Mouse (Mus musculus): Measurements from ENCODE around the gene Zfp661. TPM values are rescaled to one million over a fixed set of nuclear protein-coding genes. Genes with fewer than 3 reads are reported as not detected.

The Zfp661 gene
- 4.7 and 5.8 TPM in 2 replicates for polyA plus RNA-seq (2015; fragmentation: Nextera tagmentation; extraction: Ambion mirVana)

GRCm38 (mm10) chr2:127586694-127587513, at the start of gene Zfp661, which contains the start of gene Mrps5:
Gene Zfp661 (minus strand): TSS chr2:127587094.
Gene Mrps5 (plus strand): TSS chr2:127587222.
- WGBS, result 4% methylated on average over 39 of the region's 39 CpGs
- H3K36me3 ChIP-seq, result no peaks in the 10 kb centered on the region
- peak within 1 kb of the TSS; percentile 73 for H3K9ac ChIP-seq
- no peaks in the 10 kb centered on the region for H3K27me3 ChIP-seq
- H3K4me3 ChIP-seq (replicated peaks), result peak within 1 kb of the TSS; percentile 89
- H3K9me3 ChIP-seq (replicated peaks), result no peaks in the 10 kb centered on the region
- H3K4me1 ChIP-seq, result peaks cover 21% of the 10 kb centered on the region
- H3K4me2 ChIP-seq (replicated peaks), result peak within 1 kb of the TSS; percentile 61
- ATAC-seq (ENCODE audit: insufficient number of reproducible peaks, low FRiP score, low TSS enrichment, low read depth), result peak; percentile 74
- peak within 1 kb of the TSS; percentile 94 for H3K27ac ChIP-seq (replicated peaks)

- H3K9me3 ChIP-seq (replicated peaks), result no peaks in the 10 kb centered on the region
- no peaks in the 10 kb centered on the region for H3K36me3 ChIP-seq
- H3K27me3 ChIP-seq, result no peaks in the 10 kb centered on the region
- H3K9ac ChIP-seq, result no peak overlapping the region
- 61% methylated on average over 6 of the region's 6 CpGs for WGBS
- no peak for ATAC-seq (ENCODE audit: insufficient number of reproducible peaks, low FRiP score, low TSS enrichment, low read depth)
- no peak overlapping the region for H3K4me2 ChIP-seq (replicated peaks)
- H3K4me3 ChIP-seq (replicated peaks), result no peak overlapping the region
- no peak overlapping the region for H3K27ac ChIP-seq (replicated peaks)
- no peaks in the 10 kb centered on the region for H3K4me1 ChIP-seq
Measured at GRCm38 (mm10) chr2:127635581-127635980, 48.7 kb upstream of the Zfp661 start.

- Histone ChIP-seq H3K4me2 (replicated peaks) (no peak overlapping the region), H3K27ac (replicated peaks) (no peak overlapping the region), H3K9me3 (replicated peaks) (no peaks in the 10 kb centered on the region), H3K4me1 (no peaks in the 10 kb centered on the region), H3K4me3 (replicated peaks) (no peak overlapping the region), H3K27me3 (no peaks in the 10 kb centered on the region), H3K9ac (no peak overlapping the region), H3K36me3 (no peaks in the 10 kb centered on the region)
- WGBS, result 52% methylated on average over 2 of the region's 2 CpGs
- ATAC-seq (ENCODE audit: insufficient number of reproducible peaks, low FRiP score, low TSS enrichment, low read depth), result no peak
Measured at GRCm38 (mm10) chr2:127632601-127633000, 45.7 kb upstream of the Zfp661 start.

GRCm38 (mm10) chr2:127627990-127628570, 41.2 kb upstream of the Zfp661 start:
- ATAC-seq (ENCODE audit: insufficient number of reproducible peaks, low FRiP score, low TSS enrichment, low read depth), result no peak
- Histone ChIP-seq H3K27ac (replicated peaks) (no peak overlapping the region), H3K27me3 (0 out of 2 replicates have a peak, but pooled peaks cover 3% of the 10 kb centered on the region), H3K4me3 (replicated peaks) (no peak overlapping the region), H3K9me3 (replicated peaks) (no peaks in the 10 kb centered on the region), H3K4me2 (replicated peaks) (no peak overlapping the region), H3K9ac (no peak overlapping the region), H3K36me3 (no peaks in the 10 kb centered on the region), H3K4me1 (no peaks in the 10 kb centered on the region)
- WGBS, result 74% methylated on average over 6 of the region's 6 CpGs

- H3K27ac ChIP-seq (replicated peaks), result no peak overlapping the region
- ATAC-seq (ENCODE audit: insufficient number of reproducible peaks, low FRiP score, low TSS enrichment, low read depth), result no peak
- H3K36me3 ChIP-seq, result no peaks in the 10 kb centered on the region
- WGBS, result 45% methylated on average over 6 of the region's 6 CpGs
- no peak overlapping the region for H3K9ac ChIP-seq
- H3K4me1 ChIP-seq, result no peaks in the 10 kb centered on the region
- 0 out of 2 replicates have a peak, but pooled peaks cover 3% of the 10 kb centered on the region for H3K27me3 ChIP-seq
- H3K9me3 ChIP-seq (replicated peaks), result no peaks in the 10 kb centered on the region
- no peak overlapping the region for H3K4me2 ChIP-seq (replicated peaks)
- H3K4me3 ChIP-seq (replicated peaks), result no peak overlapping the region
Measured at GRCm38 (mm10) chr2:127627354-127627753, 40.5 kb upstream of the Zfp661 start.

- Histone ChIP-seq H3K27ac (replicated peaks) (no peak overlapping the region), H3K27me3 (0 out of 2 replicates have a peak, but pooled peaks cover 3% of the 10 kb centered on the region), H3K9ac (no peak overlapping the region), H3K4me2 (replicated peaks) (no peak overlapping the region), H3K4me3 (replicated peaks) (no peak overlapping the region), H3K36me3 (no peaks in the 10 kb centered on the region), H3K9me3 (replicated peaks) (no peaks in the 10 kb centered on the region), H3K4me1 (no peaks in the 10 kb centered on the region)
- ATAC-seq (ENCODE audit: insufficient number of reproducible peaks, low FRiP score, low TSS enrichment, low read depth), result no peak
- WGBS, result 65% methylated on average over 5 of the region's 5 CpGs
Measured at GRCm38 (mm10) chr2:127625659-127626058, 38.8 kb upstream of the Zfp661 start.

- Histone ChIP-seq H3K4me2 (replicated peaks) (no peak overlapping the region), H3K27me3 (0 out of 2 replicates have a peak, but pooled peaks cover 3% of the 10 kb centered on the region), H3K27ac (replicated peaks) (no peak overlapping the region), H3K9me3 (replicated peaks) (no peaks in the 10 kb centered on the region), H3K4me1 (no peaks in the 10 kb centered on the region), H3K36me3 (no peaks in the 10 kb centered on the region), H3K9ac (no peak overlapping the region), H3K4me3 (replicated peaks) (no peak overlapping the region)
- ATAC-seq (ENCODE audit: insufficient number of reproducible peaks, low FRiP score, low TSS enrichment, low read depth), result no peak
- 66% methylated on average over 2 of the region's 2 CpGs for WGBS
Measured at GRCm38 (mm10) chr2:127624786-127625185, 37.9 kb upstream of the Zfp661 start.

GRCm38 (mm10) chr2:127622065-127622464, 35.2 kb upstream of the Zfp661 start:
- H3K9me3 ChIP-seq (replicated peaks), result no peaks in the 10 kb centered on the region
- H3K36me3 ChIP-seq, result no peaks in the 10 kb centered on the region
- no peak overlapping the region for H3K4me3 ChIP-seq (replicated peaks)
- WGBS, result 38% methylated on average over 3 of the region's 3 CpGs
- H3K27me3 ChIP-seq, result 0 out of 2 replicates have a peak, but pooled peaks cover 3% of the 10 kb centered on the region
- H3K4me1 ChIP-seq, result no peaks in the 10 kb centered on the region
- no peak for ATAC-seq (ENCODE audit: insufficient number of reproducible peaks, low FRiP score, low TSS enrichment, low read depth)
- no peak overlapping the region for H3K4me2 ChIP-seq (replicated peaks)
- H3K27ac ChIP-seq (replicated peaks), result no peak overlapping the region
- no peak overlapping the region for H3K9ac ChIP-seq

- H3K9ac ChIP-seq, result no peak overlapping the region
- H3K27ac ChIP-seq (replicated peaks), result no peak overlapping the region
- H3K36me3 ChIP-seq, result no peaks in the 10 kb centered on the region
- H3K4me2 ChIP-seq (replicated peaks), result no peak overlapping the region
- no peaks in the 10 kb centered on the region for H3K4me1 ChIP-seq
- 80% methylated on average over 3 of the region's 3 CpGs for WGBS
- 0 out of 2 replicates have a peak, but pooled peaks cover 3% of the 10 kb centered on the region for H3K27me3 ChIP-seq
- no peak overlapping the region for H3K4me3 ChIP-seq (replicated peaks)
- H3K9me3 ChIP-seq (replicated peaks), result no peaks in the 10 kb centered on the region
- no peak for ATAC-seq (ENCODE audit: insufficient number of reproducible peaks, low FRiP score, low TSS enrichment, low read depth)
Measured at GRCm38 (mm10) chr2:127619311-127619710, 32.4 kb upstream of the Zfp661 start.

GRCm38 (mm10) chr2:127612288-127612687, 25.4 kb upstream of the Zfp661 start:
- H3K4me2 ChIP-seq (replicated peaks), result no peak overlapping the region
- H3K27ac ChIP-seq (replicated peaks), result no peak overlapping the region
- H3K4me3 ChIP-seq (replicated peaks), result no peak overlapping the region
- ATAC-seq (ENCODE audit: insufficient number of reproducible peaks, low FRiP score, low TSS enrichment, low read depth), result no peak
- no peak overlapping the region for H3K9ac ChIP-seq
- no peaks in the 10 kb centered on the region for H3K27me3 ChIP-seq
- 0 out of 2 replicates have a peak, but pooled peaks cover 3% of the 10 kb centered on the region for H3K4me1 ChIP-seq
- no peaks in the 10 kb centered on the region for H3K9me3 ChIP-seq (replicated peaks)
- no peaks in the 10 kb centered on the region for H3K36me3 ChIP-seq
- 89% methylated on average over 4 of the region's 4 CpGs for WGBS

- 83% methylated on average over 4 of the region's 4 CpGs for WGBS
- H3K4me2 ChIP-seq (replicated peaks), result no peak overlapping the region
- no peak for ATAC-seq (ENCODE audit: insufficient number of reproducible peaks, low FRiP score, low TSS enrichment, low read depth)
- H3K27me3 ChIP-seq, result no peaks in the 10 kb centered on the region
- H3K36me3 ChIP-seq, result peaks cover 4% of the 10 kb centered on the region; the same call in 1 of the 2 replicates
- H3K9me3 ChIP-seq (replicated peaks), result no peaks in the 10 kb centered on the region
- H3K4me1 ChIP-seq, result 0 out of 2 replicates have a peak, but pooled peaks cover 3% of the 10 kb centered on the region
- H3K4me3 ChIP-seq (replicated peaks), result no peak overlapping the region
- no peak overlapping the region for H3K27ac ChIP-seq (replicated peaks)
- no peak overlapping the region for H3K9ac ChIP-seq
Measured at GRCm38 (mm10) chr2:127611386-127611785, 24.5 kb upstream of the Zfp661 start.

Measured in embryonic facial prominence, embryonic 15.5 days (tissue).